Mouse (Mus musculus): Measurements from ENCODE around the gene Sptbn1. TPM values are rescaled to one million over a fixed set of nuclear protein-coding genes. Genes with fewer than 3 reads are reported as not detected.

The Sptbn1 gene
- polyA plus RNA-seq (2014; fragmentation: Nextera tagmentation; extraction: Ambion mirVana): 136 and 139 TPM in 2 replicates

GRCm38 (mm10) chr11:30267892-30268647, at the start of gene Sptbn1:
Gene Sptbn1, minus strand, starts transcription at chr11:30268175.
- H3K4me2 ChIP-seq (ENCODE audit: low read depth, low read length): peak within 1 kb of the TSS; percentile 78
- peak within 1 kb of the TSS; percentile 88 for H3K4me3 ChIP-seq (ENCODE audit: low read depth, low read length)
- ATAC-seq (ENCODE audit: low read depth): peak; percentile 97
- 0% methylated on average over 19 of the region's 81 CpGs for WGBS
- no peaks in the 10 kb centered on the region for H3K9me3 ChIP-seq (ENCODE audit: control insufficient read depth, low read length)
- H3K4me1 ChIP-seq (ENCODE audit: control insufficient read depth, insufficient read depth, low read length): peaks cover 15% of the 10 kb centered on the region
- DNase-seq (ENCODE audit: low spot score): peak; percentile 95
- peak within 1 kb of the TSS; percentile 95 for H3K27ac ChIP-seq (replicated peaks; ENCODE audit: low read depth, low read length)
- H3K27me3 ChIP-seq (replicated peaks; ENCODE audit: control insufficient read depth, insufficient read depth, low read length): no peaks in the 10 kb centered on the region; the same call in 1 of the 2 replicates
- H3K9ac ChIP-seq (ENCODE audit: low read depth, low read length): peak within 1 kb of the TSS; percentile 94
- no peaks in the 10 kb centered on the region for H3K36me3 ChIP-seq (ENCODE audit: control insufficient read depth, insufficient read depth, low read length)

GRCm38 (mm10) chr11:30294279-30294678, 26.3 kb upstream of the Sptbn1 start:
- DNase-seq (ENCODE audit: low spot score): no peak
- Histone ChIP-seq H3K36me3 (ENCODE audit: control insufficient read depth, insufficient read depth, low read length) (no peaks in the 10 kb centered on the region), H3K9me3 (ENCODE audit: control insufficient read depth, low read length) (no peaks in the 10 kb centered on the region), H3K27ac (replicated peaks; ENCODE audit: low read depth, low read length) (no peak overlapping the region), H3K27me3 (replicated peaks; ENCODE audit: control insufficient read depth, insufficient read depth, low read length) (no peaks in the 10 kb centered on the region), H3K9ac (ENCODE audit: low read depth, low read length) (no peak overlapping the region), H3K4me2 (ENCODE audit: low read depth, low read length) (no peak overlapping the region), H3K4me3 (ENCODE audit: low read depth, low read length) (no peak overlapping the region), H3K4me1 (ENCODE audit: control insufficient read depth, insufficient read depth, low read length) (peaks cover 12% of the 10 kb centered on the region)
- ATAC-seq (ENCODE audit: low read depth): no peak

GRCm38 (mm10) chr11:30292221-30293160, 24.5 kb upstream of the Sptbn1 start:
- H3K9ac ChIP-seq (ENCODE audit: low read depth, low read length): no peak overlapping the region
- no peaks in the 10 kb centered on the region for H3K9me3 ChIP-seq (ENCODE audit: control insufficient read depth, low read length)
- no peaks in the 10 kb centered on the region for H3K27me3 ChIP-seq (replicated peaks; ENCODE audit: control insufficient read depth, insufficient read depth, low read length)
- no peak overlapping the region for H3K4me2 ChIP-seq (ENCODE audit: low read depth, low read length)
- H3K4me3 ChIP-seq (ENCODE audit: low read depth, low read length): no peak overlapping the region
- 90% methylated on average over 3 of the region's 3 CpGs for WGBS
- H3K36me3 ChIP-seq (ENCODE audit: control insufficient read depth, insufficient read depth, low read length): no peaks in the 10 kb centered on the region
- peaks cover 12% of the 10 kb centered on the region for H3K4me1 ChIP-seq (ENCODE audit: control insufficient read depth, insufficient read depth, low read length)
- no peak for ATAC-seq (ENCODE audit: low read depth)
- peak overlapping the region; percentile 22; the same call in 1 of the 2 replicates for H3K27ac ChIP-seq (replicated peaks; ENCODE audit: low read depth, low read length)
- DNase-seq (ENCODE audit: low spot score): no peak

- Histone ChIP-seq H3K4me1 (ENCODE audit: control insufficient read depth, insufficient read depth, low read length) (peaks cover 12% of the 10 kb centered on the region), H3K27me3 (replicated peaks; ENCODE audit: control insufficient read depth, insufficient read depth, low read length) (no peaks in the 10 kb centered on the region), H3K4me2 (ENCODE audit: low read depth, low read length) (no peak overlapping the region), H3K9me3 (ENCODE audit: control insufficient read depth, low read length) (no peaks in the 10 kb centered on the region), H3K27ac (replicated peaks; ENCODE audit: low read depth, low read length) (peak overlapping the region; percentile 16; the same call in 1 of the 2 replicates), H3K36me3 (ENCODE audit: control insufficient read depth, insufficient read depth, low read length) (no peaks in the 10 kb centered on the region), H3K4me3 (ENCODE audit: low read depth, low read length) (no peak overlapping the region), H3K9ac (ENCODE audit: low read depth, low read length) (no peak overlapping the region)
- DNase-seq (ENCODE audit: low spot score): peak; percentile 66
- 33% methylated on average over 8 of the region's 8 CpGs for WGBS
- ATAC-seq (ENCODE audit: low read depth): peak; percentile 37; the same call in 1 of the 2 replicates
Observed at GRCm38 (mm10) chr11:30291155-30291554, 23.2 kb upstream of the Sptbn1 start.

GRCm38 (mm10) chr11:30289470-30290431, 21.8 kb upstream of the Sptbn1 start:
- 50% methylated on average over 7 of the region's 7 CpGs for WGBS
- H3K27ac ChIP-seq (replicated peaks; ENCODE audit: low read depth, low read length): no peak overlapping the region
- no peaks in the 10 kb centered on the region for H3K9me3 ChIP-seq (ENCODE audit: control insufficient read depth, low read length)
- no peak for ATAC-seq (ENCODE audit: low read depth)
- H3K4me3 ChIP-seq (ENCODE audit: low read depth, low read length): no peak overlapping the region
- H3K4me1 ChIP-seq (ENCODE audit: control insufficient read depth, insufficient read depth, low read length): peaks cover 12% of the 10 kb centered on the region
- no peaks in the 10 kb centered on the region for H3K27me3 ChIP-seq (replicated peaks; ENCODE audit: control insufficient read depth, insufficient read depth, low read length)
- H3K9ac ChIP-seq (ENCODE audit: low read depth, low read length): no peak overlapping the region
- no peaks in the 10 kb centered on the region for H3K36me3 ChIP-seq (ENCODE audit: control insufficient read depth, insufficient read depth, low read length)
- no peak overlapping the region for H3K4me2 ChIP-seq (ENCODE audit: low read depth, low read length)
- DNase-seq (ENCODE audit: low spot score): no peak

- H3K9ac ChIP-seq (ENCODE audit: low read depth, low read length): no peak overlapping the region
- no peaks in the 10 kb centered on the region for H3K27me3 ChIP-seq (replicated peaks; ENCODE audit: control insufficient read depth, insufficient read depth, low read length)
- peaks cover 12% of the 10 kb centered on the region for H3K4me1 ChIP-seq (ENCODE audit: control insufficient read depth, insufficient read depth, low read length)
- no peaks in the 10 kb centered on the region for H3K9me3 ChIP-seq (ENCODE audit: control insufficient read depth, low read length)
- no peak overlapping the region for H3K4me2 ChIP-seq (ENCODE audit: low read depth, low read length)
- no peaks in the 10 kb centered on the region for H3K36me3 ChIP-seq (ENCODE audit: control insufficient read depth, insufficient read depth, low read length)
- ATAC-seq (ENCODE audit: low read depth) (no peak), DNase-seq (ENCODE audit: low spot score) (no peak)
- H3K4me3 ChIP-seq (ENCODE audit: low read depth, low read length): no peak overlapping the region
- WGBS: 81% methylated on average over 2 of the region's 2 CpGs
- no peak overlapping the region for H3K27ac ChIP-seq (replicated peaks; ENCODE audit: low read depth, low read length)
Observed at GRCm38 (mm10) chr11:30288075-30288474, 20.1 kb upstream of the Sptbn1 start.

GRCm38 (mm10) chr11:30283710-30284109, 15.7 kb upstream of the Sptbn1 start:
- DNase-seq (ENCODE audit: low spot score) (no peak), ATAC-seq (ENCODE audit: low read depth) (no peak)
- Histone ChIP-seq H3K4me1 (ENCODE audit: control insufficient read depth, insufficient read depth, low read length) (no peaks in the 10 kb centered on the region), H3K9me3 (ENCODE audit: control insufficient read depth, low read length) (no peaks in the 10 kb centered on the region), H3K27me3 (replicated peaks; ENCODE audit: control insufficient read depth, insufficient read depth, low read length) (no peaks in the 10 kb centered on the region), H3K4me3 (ENCODE audit: low read depth, low read length) (no peak overlapping the region), H3K9ac (ENCODE audit: low read depth, low read length) (no peak overlapping the region), H3K27ac (replicated peaks; ENCODE audit: low read depth, low read length) (no peak overlapping the region), H3K4me2 (ENCODE audit: low read depth, low read length) (no peak overlapping the region), H3K36me3 (ENCODE audit: control insufficient read depth, insufficient read depth, low read length) (no peaks in the 10 kb centered on the region)
- 53% methylated on average over 2 of the region's 2 CpGs for WGBS

GRCm38 (mm10) chr11:30281096-30281495, 13.1 kb upstream of the Sptbn1 start:
- Histone ChIP-seq H3K27ac (replicated peaks; ENCODE audit: low read depth, low read length) (no peak overlapping the region), H3K27me3 (replicated peaks; ENCODE audit: control insufficient read depth, insufficient read depth, low read length) (no peaks in the 10 kb centered on the region), H3K4me1 (ENCODE audit: control insufficient read depth, insufficient read depth, low read length) (no peaks in the 10 kb centered on the region), H3K36me3 (ENCODE audit: control insufficient read depth, insufficient read depth, low read length) (no peaks in the 10 kb centered on the region), H3K9ac (ENCODE audit: low read depth, low read length) (no peak overlapping the region), H3K4me3 (ENCODE audit: low read depth, low read length) (no peak overlapping the region), H3K4me2 (ENCODE audit: low read depth, low read length) (no peak overlapping the region), H3K9me3 (ENCODE audit: control insufficient read depth, low read length) (no peaks in the 10 kb centered on the region)
- 64% methylated on average over 5 of the region's 5 CpGs for whole genome bisulfite sequencing
- DNase-seq (ENCODE audit: low spot score) (no peak), ATAC-seq (ENCODE audit: low read depth) (no peak)
